Mouse (Mus musculus) layer of hippocampus, adult 18-20 months (tissue): ENCODE results near the gene Gm21789. TPM values are rescaled to one million over a fixed set of nuclear protein-coding genes. Genes with fewer than 3 reads are reported as not detected.
"Not testable (repeated sequence)": the region's sequence is repeated elsewhere in the genome, so short reads cannot be mapped to it uniquely, and the experiment has no call there.

ENCODE experiments used
- DNase-seq, 2 experiments: peaks; one replicate each; pipeline ENCODE4 v3.0.0; 2022; ENCODE audit warnings: low spot score in 2 of 2
- long read RNA-seq: library from polyadenylated mRNA; stranded (forward); transcript quantifications from one replicate; pipeline ENCODE4 v2.0.0, GENCODE M21; 2021
- total RNA-seq, 2 experiments: library from RNA; stranded (reverse); gene quantifications; 2 replicates each; pipeline ENCODE4 v1.2.3; 2021

Gene Gm21789
- not detected for total RNA-seq
- long read RNA-seq: 0 reads

GRCm38 (mm10) chrX:32941468-32941867 lies at the start of gene Gm21789:
TSS of gene Gm21789 (plus strand) at chrX:32941768.
- not testable (repeated sequence) for DNase-seq

DNA sequence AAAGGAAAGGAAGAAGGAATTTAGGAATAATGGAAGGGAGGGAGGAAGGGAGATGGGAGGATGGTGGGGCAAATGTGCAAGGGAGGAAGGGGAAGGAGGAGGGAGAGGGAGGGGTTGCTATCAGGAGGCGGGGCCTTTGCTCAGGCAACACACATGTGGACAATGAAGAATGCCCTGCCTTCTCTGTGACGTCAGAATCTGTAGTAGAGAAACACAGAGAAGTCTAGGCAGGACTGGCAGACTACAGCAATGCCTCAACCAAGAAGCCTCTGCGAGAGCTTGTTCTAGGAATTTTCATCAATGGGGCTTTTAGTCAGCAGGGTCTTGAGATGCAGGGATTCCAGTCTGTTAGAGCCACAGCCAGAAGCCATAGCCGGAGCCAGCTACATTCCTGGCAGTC lies 47.2 kb upstream of the Gm21789 start, which contains the start of gene Btbd35f30:
Gene Btbd35f30 (plus strand): TSS at position 301 of the 400 bp plus-strand sequence.
- DNase-seq: not testable (repeated sequence)

DNA sequence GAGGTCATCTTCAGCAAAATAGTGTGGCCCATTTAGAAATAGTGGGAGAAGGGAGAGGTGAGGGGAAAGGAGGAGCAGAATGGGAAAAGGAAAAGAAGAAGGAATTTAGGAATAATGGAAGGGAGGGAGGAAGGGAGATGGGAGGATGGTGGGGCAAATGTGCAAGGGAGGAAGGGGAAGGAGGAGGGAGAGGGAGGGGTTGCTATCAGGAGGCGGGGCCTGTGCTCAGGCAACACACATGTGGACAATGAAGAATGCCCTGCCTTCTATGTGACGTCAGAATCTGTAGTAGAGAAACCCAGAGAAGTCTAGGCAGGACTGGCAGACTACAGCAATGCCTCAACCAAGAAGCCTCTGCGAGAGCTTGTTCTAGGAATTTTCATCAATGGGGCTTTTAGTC lies 32.0 kb downstream of the Gm21789 start, which contains the start of gene Btbd35f5:
Gene Btbd35f5 (plus strand): TSS at position 301 of the 400 bp plus-strand sequence.
- not testable (repeated sequence) for DNase-seq

Other genes with a start within 250 kb of the Gm21789 start
- gene Btbd35f21, start 215.7 kb upstream of the Gm21789 start, total RNA-seq: not detected
- not detected for gene Btbd35f30, start 47.1 kb upstream of the Gm21789 start, total RNA-seq
- not detected for gene Btbd35f5, start 32.1 kb downstream of the Gm21789 start, total RNA-seq